Mouse (Mus musculus) left cerebral cortex, adult 18-20 months (tissue): ENCODE measurements at regions not wholly inside any gene's neighbourhood (a gene's known extent, or its start where the extent isn't known, plus 50 kb on each side); places are given as distances from the start of the nearest gene placed in this dataset.

Experiments
- DNase-seq, 2 experiments: peaks; one replicate each; pipeline ENCODE4 v3.0.0; 2021 to 2022; ENCODE audit warnings: low spot score in 2 of 2, mixed read lengths in 1 of 2

DNA sequence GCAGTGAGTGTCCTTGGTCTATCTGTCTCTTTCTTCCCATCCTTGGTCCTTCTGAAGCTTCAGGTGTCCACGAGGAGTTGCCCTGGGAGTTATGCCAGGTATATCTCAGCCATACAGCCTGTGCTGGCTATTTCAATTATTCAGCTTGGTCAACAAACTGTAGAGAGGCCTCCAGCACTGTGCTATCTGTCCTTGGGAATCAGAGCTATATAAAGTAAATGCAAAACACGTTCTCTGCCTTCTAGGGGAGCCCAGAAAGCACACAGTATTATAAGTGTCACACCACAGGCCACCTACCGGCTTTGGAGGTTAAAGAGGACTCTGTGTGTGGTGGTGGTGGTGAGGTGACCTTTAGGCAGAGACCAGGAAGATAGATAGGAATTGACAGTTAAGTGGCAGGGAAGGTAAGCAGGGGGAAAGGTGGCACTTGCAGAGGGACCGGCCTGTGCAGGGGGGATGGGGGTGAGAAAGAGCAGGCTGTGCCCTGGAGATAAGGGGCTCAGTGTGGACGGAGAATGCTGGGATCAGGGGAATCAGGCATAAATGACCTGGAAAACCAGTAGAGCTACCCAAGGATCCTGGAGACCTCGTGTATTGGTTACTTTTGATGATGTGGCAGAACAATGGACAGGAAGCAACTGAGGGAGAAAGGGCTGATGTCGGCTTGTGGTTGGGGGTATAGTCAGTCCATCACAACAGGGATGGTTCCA, 425.9 kb downstream of the Fut8 start:
- DNase-seq = no peak

- DNase-seq = no peak
These were observed 428.5 kb downstream of the Fut8 start for GRCm38 (mm10) chr12:77666411-77666810.

DNA sequence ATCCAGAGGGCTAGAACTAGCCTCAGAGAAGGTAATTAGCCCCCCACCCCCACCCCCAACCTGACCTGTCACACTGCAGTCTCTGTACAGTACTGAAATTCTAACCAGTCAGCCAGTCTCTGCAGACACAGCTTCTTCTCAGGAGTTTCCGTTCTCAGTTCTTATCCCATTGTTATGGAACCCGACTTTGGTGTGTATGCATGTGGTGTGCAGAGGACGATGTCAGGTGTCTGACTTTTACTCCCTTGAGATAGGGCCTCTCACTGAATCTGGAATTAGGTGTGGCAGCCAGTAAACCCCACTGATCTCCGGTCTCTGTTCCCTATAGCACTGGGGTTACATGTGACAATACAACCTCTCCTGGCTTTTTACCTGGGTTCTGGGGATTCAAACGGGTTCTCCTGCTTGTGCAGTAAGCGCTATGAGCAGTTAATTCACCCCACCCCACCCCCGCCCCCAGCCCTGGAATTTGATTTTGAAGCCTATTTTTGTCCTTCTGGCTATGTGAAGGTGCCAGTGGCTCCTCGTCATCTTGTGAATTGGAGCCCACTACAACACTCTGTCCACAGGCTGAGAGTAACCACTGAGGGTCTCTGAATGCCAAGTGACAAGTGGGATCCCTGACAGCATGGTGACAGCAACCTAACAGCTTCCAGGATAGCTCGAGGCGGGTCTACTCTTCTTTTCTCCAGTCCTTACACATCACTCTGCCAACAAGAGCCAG, 429.4 kb downstream of the Fut8 start:
- DNase-seq = no peak

DNA sequence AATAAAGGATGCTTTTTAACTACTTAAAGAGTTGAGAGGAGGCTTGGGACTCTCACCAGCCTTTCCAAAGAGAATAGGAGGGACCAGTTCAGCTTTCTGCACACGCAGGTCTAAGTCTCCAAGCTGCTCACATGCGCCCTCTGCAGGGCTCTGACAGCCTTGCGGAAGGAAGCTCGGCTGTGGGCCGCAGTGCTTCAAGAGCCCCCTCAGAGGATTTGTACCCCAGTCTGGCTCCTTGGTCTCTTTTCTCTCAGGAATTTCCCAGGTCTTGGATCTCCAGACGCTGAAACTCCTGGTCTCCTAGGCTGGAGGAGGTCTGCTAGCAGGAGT, 429.9 kb downstream of the Fut8 start:
- DNase-seq = peak; percentile 73 to 77

GRCm38 (mm10) chr12:77670531-77670930, 432.6 kb downstream of the Fut8 start:
- DNase-seq = no peak

GRCm38 (mm10) chr12:77674352-77674751, 436.4 kb downstream of the Fut8 start:
- DNase-seq = no peak

DNA sequence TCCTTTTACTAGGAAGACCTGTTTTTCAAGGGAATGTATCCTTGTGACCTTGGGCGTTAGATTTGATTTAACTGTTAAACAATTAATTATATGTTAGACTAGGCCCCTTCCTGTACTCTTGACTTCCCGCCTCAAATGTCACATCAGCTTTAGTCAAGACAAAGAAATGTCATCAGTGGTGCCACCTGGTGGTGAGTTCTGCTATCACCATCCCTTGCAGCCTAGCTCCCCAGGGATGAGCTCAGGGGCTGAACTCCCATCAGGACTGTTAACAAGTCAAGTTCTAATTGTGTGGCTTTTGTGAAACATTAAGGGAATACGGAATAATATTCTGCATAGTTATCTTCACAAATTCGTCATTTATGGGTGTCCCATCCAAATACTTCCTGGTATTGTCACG, 436.8 kb downstream of the Fut8 start:
- DNase-seq = peak; percentile 19 to 65

DNA sequence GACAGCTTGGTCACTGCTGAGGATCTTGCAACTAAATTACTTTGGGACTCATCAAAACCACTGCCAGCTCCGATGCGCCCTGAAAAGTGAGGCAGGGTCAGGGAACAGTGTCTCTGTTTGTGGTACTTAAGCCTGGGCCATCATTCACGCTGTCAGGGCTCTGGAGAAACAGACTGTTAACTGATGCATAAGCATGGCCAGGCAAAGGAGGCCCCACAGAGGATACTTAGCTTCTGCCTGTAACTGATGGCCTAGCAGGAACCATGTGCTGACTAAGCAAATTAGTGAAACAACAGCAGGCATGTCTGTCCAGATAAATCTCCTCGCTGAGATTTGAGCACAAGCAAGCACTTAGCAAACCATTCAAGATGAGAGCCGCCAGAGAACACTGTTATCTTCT, 440.1 kb downstream of the Fut8 start:
- DNase-seq = no peak

DNA sequence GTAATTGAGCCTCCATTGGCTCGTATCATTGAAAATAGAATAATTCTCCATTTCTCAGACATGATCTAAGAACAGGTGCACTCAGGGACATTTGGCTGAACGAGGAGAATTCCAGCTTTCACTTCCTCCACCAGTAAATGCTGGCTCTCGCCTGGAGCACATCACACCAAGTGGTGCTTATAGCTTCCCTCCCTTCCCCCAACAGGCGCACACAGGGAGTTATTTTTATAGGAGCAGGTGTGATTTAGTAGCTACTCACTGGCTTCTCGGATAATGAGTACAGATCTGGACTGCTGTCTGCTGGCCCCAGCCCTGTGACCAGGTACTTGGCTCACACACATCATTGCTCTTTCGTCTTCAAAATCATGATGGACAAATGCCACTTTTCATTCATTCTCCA, 456.2 kb downstream of the Fut8 start:
- no peak for DNase-seq

DNA sequence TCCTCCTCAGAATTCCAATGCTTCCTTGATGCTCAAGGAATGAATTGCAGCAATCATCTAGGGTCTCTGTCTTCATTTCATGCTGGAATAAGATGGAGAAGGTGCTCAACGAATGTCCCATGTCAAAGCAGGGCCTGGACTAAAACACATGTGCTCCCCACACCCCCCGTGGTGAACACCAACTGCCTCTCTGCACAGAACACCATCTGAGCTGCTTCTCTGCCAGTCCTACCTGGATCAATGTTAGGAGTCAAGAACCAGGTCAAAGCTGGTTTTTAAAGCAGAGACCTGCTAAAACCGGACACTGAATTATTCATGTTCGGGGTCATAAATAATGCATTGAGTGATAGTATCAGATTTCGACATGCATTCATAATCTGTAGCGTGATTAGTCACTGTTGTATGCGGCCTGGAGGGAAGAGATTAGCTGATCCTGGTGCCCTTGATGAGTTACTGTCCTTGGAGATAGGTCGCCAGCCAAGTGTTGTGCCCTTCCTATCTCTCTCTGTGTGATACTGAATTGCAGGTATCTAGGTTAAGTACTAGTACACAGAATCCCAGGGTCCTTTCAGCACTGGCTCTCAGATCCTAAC, 458.2 kb downstream of the Fut8 start:
- no peak for DNase-seq

- DNase-seq = no peak
These were observed 458.7 kb downstream of the Fut8 start for GRCm38 (mm10) chr12:77696662-77697061.

- no peak for DNase-seq
These were observed 460.2 kb downstream of the Fut8 start for GRCm38 (mm10) chr12:77698088-77698487.

DNA sequence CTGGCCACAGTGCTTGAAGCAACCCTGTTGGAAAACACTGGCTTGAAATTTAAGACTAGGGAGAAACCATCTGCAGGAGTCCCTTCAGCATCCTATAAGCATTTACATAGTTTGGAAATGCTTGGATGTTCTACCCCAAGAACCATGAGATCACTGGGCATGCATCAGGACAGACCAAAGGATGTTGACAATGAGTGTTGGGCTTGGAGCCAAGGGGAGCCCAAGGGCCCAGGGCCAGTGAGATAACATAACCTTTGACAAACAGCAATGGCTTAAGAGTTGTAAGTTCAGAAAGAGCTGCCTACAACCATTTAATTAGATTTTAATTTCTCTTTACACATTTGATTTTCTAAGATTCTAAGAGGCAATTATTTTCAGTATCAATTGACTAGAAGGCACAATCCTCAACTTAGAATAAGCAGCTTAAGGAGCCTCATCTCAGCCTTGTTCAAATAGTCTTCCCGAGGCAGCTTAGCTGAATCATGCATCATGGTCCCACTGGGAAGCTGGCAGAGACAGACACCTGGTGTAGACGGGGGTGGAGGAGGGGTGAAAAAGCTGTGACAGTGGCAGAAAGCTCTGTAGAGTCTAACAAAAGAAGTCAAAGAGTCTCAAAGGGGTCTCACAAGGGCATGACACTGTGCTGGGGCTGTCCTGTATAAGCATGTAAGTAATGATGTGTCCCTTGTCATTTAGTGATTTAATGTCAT, 462.1 kb downstream of the Fut8 start:
- peak in 1 of 2 experiments; percentile 5 for DNase-seq

DNA sequence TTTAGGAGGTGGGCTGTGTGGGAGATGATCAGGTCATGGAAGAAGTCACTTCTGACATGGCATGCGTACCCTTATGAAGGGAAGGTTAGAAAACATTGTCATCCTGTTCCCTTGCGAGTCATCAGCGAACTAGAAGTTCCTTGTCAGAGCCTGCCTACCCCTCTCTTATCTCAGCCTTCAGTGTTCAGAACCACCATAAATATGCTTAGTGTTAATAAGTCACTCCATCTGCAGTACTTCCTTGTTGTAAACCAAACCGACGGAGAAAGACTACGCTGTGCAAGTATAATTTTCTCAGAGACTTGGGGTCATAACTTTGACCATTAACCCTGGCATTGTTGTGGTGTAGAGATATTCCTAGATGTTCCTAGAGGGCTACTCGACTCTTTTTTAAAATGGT, 477.6 kb downstream of the Fut8 start:
- no peak for DNase-seq

GRCm38 (mm10) chr12:77715979-77716378, 478.1 kb downstream of the Fut8 start:
- DNase-seq = no peak

GRCm38 (mm10) chr12:77727766-77728165, 466.3 kb upstream of the Gm6657 start:
- DNase-seq = no peak

- peak in 1 of 2 experiments; percentile 5 for DNase-seq
These were observed 454.8 kb upstream of the Gm6657 start for GRCm38 (mm10) chr12:77739047-77739760.

DNA sequence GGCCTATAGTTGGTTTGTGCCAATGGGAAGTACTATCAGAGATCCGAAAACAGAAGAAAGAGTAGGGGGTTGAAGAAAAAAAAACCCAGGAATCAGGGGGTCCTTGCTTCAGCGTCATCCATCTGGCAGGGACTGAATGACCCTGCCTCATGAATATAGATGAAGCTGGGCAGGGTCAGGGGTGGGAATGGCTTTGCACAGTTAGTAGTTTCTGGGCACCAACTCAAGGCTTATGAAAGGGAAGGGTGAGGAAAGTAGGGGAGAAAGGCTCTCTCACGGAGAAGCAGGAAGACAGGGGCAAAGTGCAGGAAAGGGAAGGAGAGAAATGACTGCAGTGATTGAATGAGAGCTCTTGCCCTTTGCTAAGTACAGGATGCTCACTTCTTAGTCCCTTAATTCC, 451.3 kb upstream of the Gm6657 start:
- DNase-seq = no peak

- DNase-seq = no peak
These were observed 444.5 kb upstream of the Gm6657 start for GRCm38 (mm10) chr12:77749438-77750007.

- DNase-seq = no peak
These were observed 441.9 kb upstream of the Gm6657 start for GRCm38 (mm10) chr12:77752181-77752580.

DNA sequence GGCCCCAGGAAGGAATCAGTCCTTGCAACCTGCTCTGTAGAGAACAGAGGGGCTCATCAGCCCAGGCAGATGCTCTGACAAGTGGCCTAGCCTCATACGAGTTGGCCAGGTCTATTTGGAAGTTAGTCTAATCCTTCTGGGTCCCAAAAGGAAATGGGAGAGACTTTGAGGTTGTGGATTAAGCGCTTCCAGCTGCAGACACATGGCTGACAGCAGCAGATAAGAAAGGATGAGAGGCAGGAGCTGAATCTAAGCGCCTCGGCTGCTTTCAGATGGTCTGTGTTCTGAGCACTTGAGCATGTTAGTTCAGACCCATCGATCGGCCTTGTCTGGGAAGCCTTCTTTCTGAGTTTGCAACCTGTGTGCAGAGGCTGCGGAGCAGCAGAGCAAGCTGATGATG, 438.0 kb upstream of the Gm6657 start:
- DNase-seq = no peak
